Mouse (Mus musculus) heart, embryonic 11.5 days (tissue): ENCODE data around the gene Chrna4. TPM values are rescaled to one million over a fixed set of nuclear protein-coding genes. Genes with fewer than 3 reads are reported as not detected.
A peak's percentile ranks its signal among the peaks of the same experiment; 100 is the strongest.

Experiments used
- ATAC-seq: fragments of 200-750 bp; cut with Nextera tagmentation; replicated peaks from 2 replicates; pipeline ENCODE4 v1.8.0; 2017; ENCODE audit warnings: moderate library complexity; ENCODE audit not compliant: insufficient number of reproducible peaks, low FRiP score, low TSS enrichment
- H3K27ac ChIP-seq: fragments of 300-500 bp; sonication (generic); 2 replicates; pipeline ENCODE4 v1.5.1; 2014; ENCODE audit warnings: mild to moderate bottlenecking, low read depth, low read length
- H3K27me3 ChIP-seq: fragments of 300-500 bp; sonication (generic); 2 replicates; pipeline ENCODE4 v1.6.1; 2014; ENCODE audit warnings: mild to moderate bottlenecking, low read length, mixed read lengths; ENCODE audit not compliant: control insufficient read depth, insufficient read depth
- H3K36me3 ChIP-seq: fragments of 300-500 bp; sonication (generic); 2 replicates; pipeline ENCODE4 v1.6.1; 2014; ENCODE audit warnings: mild to moderate bottlenecking, low read length, moderate library complexity, mixed read lengths; ENCODE audit not compliant: control insufficient read depth, insufficient read depth
- H3K4me1 ChIP-seq: fragments of 300-500 bp; sonication (generic); 2 replicates; pipeline ENCODE4 v1.6.1; 2014; ENCODE audit warnings: low read length; ENCODE audit not compliant: control insufficient read depth, insufficient read depth
- H3K4me2 ChIP-seq: fragments of 300-500 bp; sonication (generic); 2 replicates; pipeline ENCODE4 v1.6.1; 2014; ENCODE audit warnings: mild to moderate bottlenecking, moderate library complexity
- H3K4me3 ChIP-seq: fragments of 300-500 bp; sonication (generic); 2 replicates; pipeline ENCODE4 v1.5.1; 2014; ENCODE audit warnings: low read depth, low read length
- H3K9ac ChIP-seq: fragments of 300-500 bp; sonication (generic); 2 replicates; pipeline ENCODE4 v1.6.1; 2014; ENCODE audit warnings: mild to moderate bottlenecking, low read depth, low read length, moderate library complexity
- H3K9me3 ChIP-seq: fragments of 300-500 bp; sonication (generic); replicated peaks from 2 replicates; pipeline ENCODE4 v1.6.1; 2016; ENCODE audit warnings: low read length; ENCODE audit not compliant: control insufficient read depth
- WGBS: fragments of 180-500 bp; shearing (Covaris S2); extraction: QIAGEN DNeasy Blood & Tissue Kit; methylation state at CpG from one replicate; pipeline ENCODE4 v1.1.7; 2014; ENCODE audit not compliant: insufficient replicate concordance; 5-methylcytosine and 5-hydroxymethylcytosine counted together
- polyA plus RNA-seq: library from polyadenylated mRNA; unstranded; fragments of >200 nt; fragmentation: Nextera tagmentation; extraction: Ambion mirVana; gene quantifications from 2 replicates; pipeline ENCODE4 v1.2.1, GENCODE M21; 2014

The Chrna4 gene
- polyA plus RNA-seq, 1 experiment from 2014 or later = 0.70 TPM

DNA sequence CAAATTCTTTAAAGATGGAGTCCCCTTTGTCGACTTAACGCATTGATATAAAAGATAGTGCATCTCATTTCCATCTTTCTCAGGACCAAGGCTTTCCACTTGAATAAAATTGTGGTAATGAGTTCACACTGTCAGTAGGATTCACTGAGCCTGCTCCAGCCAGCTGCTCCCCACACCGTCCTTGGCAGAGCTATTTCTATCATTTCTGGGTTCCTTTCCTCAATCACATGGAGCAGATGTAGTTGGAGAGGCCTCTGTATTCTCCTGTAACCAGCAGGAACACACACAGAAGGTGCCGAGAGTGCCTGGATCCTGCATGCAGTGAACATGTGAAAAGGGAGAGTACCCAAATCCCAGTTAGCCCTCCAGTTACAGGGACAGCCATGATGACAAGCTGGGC lies 53.0 kb downstream of the Chrna4 start:
- no peaks in the 10 kb centered on the region for H3K36me3 ChIP-seq
- no peak overlapping the region for H3K27ac ChIP-seq
- no peak for ATAC-seq
- H3K4me1 ChIP-seq = peaks cover 11% of the 10 kb centered on the region; the same call in 1 of the 2 replicates
- H3K4me3 ChIP-seq = no peak overlapping the region
- no peaks in the 10 kb centered on the region for H3K9me3 ChIP-seq
- no peak overlapping the region for H3K9ac ChIP-seq
- H3K4me2 ChIP-seq = no peak overlapping the region
- peaks cover 11% of the 10 kb centered on the region for H3K27me3 ChIP-seq
- WGBS = 68% methylated on average over 4 of the region's 4 CpGs

DNA sequence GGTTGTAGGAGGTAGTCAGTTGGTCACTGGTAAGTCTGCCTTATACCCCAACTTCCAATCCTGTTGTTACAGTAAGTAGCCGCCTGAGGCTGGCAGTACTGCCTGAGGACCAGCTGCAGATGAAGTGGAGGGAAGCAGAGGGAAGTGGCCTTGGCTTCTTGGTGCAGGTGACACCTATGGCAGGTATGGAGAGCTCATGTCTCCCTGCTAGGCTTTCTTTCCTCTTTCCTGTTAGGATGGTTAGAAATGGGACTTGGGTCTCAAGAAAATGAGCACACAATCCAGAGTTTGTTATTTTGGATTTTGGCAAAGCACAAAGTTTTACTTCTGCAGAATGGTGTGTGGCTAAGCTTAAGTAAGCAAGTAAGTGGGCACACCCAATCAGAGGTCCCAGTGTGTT lies 54.4 kb downstream of the Chrna4 start:
- 78% methylated on average over 1 of the region's 1 CpGs for WGBS
- Histone ChIP-seq H3K9me3 (no peaks in the 10 kb centered on the region), H3K4me1 (peaks cover 11% of the 10 kb centered on the region; the same call in 1 of the 2 replicates), H3K27ac (no peak overlapping the region), H3K4me3 (no peak overlapping the region), H3K9ac (no peak overlapping the region), H3K36me3 (no peaks in the 10 kb centered on the region), H3K4me2 (no peak overlapping the region), H3K27me3 (0 out of 2 replicates have a peak, but pooled peaks cover under 1% of the 10 kb centered on the region)
- ATAC-seq = no peak

DNA sequence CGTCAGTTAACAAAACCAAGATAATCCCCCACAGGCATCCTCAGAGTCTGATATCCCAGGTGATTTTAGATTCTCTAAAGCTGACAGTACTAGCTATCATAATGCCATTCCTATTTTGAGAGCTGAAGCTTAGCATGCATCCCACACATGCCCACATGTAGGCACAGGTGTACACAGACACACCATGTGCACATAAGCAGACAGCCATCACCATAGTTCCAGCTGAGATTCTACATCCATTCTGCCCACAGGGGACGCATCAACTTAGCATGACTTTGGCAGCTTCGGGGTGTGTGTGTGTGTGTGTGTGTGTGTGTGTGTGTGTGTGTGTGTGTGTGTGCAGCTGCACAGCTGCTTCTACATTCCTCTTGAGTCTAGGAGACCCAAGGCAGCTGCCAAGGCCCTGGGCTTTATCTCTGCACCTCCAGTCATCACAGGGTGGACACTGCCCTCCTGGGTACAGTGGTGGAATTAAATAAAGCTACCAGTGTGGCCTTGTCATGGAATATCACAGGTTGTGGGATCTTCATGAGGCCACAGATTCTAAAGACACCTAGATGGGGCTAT lies 54.9 kb downstream of the Chrna4 start:
- no peak overlapping the region for H3K27ac ChIP-seq
- no peaks in the 10 kb centered on the region for H3K36me3 ChIP-seq
- no peak overlapping the region for H3K4me3 ChIP-seq
- H3K27me3 ChIP-seq = no peaks in the 10 kb centered on the region
- ATAC-seq = no peak
- H3K4me2 ChIP-seq = no peak overlapping the region
- H3K9ac ChIP-seq = no peak overlapping the region
- no peaks in the 10 kb centered on the region for H3K9me3 ChIP-seq
- peaks cover 11% of the 10 kb centered on the region; the same call in 1 of the 2 replicates for H3K4me1 ChIP-seq
- 72% methylated on average over 3 of the region's 3 CpGs for WGBS

DNA sequence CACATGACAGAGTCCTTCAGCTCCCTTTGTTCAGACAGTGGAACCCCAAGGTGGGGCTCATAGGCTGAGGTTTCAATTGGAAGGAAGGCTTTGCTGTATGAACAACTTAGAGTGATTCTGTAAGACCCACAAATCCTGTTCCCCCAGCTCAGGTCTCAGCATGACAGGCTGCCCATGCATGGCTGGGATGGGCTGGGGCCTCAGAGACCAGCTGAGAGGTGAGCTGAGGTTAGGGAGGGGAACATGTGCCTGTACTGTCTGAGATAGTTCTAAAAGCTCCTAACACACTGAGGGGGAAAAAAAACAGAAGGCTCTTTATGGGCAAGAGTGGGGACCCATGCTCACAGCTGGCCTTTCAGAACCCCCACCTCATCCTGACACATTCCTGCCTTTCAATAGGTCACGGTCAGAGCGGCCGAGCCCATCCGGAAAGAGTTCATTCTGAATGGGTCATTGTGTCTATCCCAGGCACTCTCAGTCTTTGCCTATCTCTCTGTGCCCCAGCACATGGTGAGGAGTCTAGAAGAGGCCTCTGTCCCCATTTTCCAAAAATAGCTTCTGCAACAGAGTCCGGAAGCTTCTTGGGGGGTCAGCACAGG lies 55.8 kb downstream of the Chrna4 start:
- no peak overlapping the region for H3K4me3 ChIP-seq
- 46% methylated on average over 5 of the region's 5 CpGs for WGBS
- H3K27ac ChIP-seq = no peak overlapping the region
- peak overlapping the region; percentile 14; the same call in 1 of the 2 replicates for H3K4me2 ChIP-seq
- no peak overlapping the region for H3K9ac ChIP-seq
- no peaks in the 10 kb centered on the region for H3K27me3 ChIP-seq
- no peak for ATAC-seq
- no peaks in the 10 kb centered on the region for H3K9me3 ChIP-seq
- H3K4me1 ChIP-seq = peaks cover 11% of the 10 kb centered on the region; the same call in 1 of the 2 replicates
- H3K36me3 ChIP-seq = no peaks in the 10 kb centered on the region

DNA sequence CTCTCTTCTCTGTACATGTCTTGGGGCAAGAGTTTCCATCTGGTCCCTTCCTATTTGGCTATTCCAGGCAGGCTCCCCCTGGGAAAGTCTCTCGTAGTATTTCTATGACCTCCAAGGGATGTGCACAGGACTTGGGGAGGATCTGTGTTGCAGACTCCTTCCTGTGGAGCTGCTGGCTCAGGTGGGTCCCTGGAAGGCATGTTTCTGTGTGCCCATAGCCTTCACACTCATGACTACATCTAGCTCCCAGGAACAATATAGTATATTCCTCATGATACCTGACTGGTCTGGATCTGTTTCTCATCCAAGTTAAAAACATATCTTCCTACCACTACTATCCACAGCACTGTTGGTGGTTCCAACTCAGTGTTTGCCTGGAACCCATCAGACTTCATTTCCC lies 56.3 kb downstream of the Chrna4 start:
- H3K36me3 ChIP-seq = peaks cover under 1% of the 10 kb centered on the region; the same call in 1 of the 2 replicates
- no peak overlapping the region for H3K27ac ChIP-seq
- H3K4me2 ChIP-seq = no peak overlapping the region
- 77% methylated on average over 1 of the region's 1 CpGs for whole genome bisulfite sequencing
- no peaks in the 10 kb centered on the region for H3K9me3 ChIP-seq
- no peaks in the 10 kb centered on the region for H3K27me3 ChIP-seq
- H3K9ac ChIP-seq = no peak overlapping the region
- H3K4me1 ChIP-seq = peaks cover 11% of the 10 kb centered on the region; the same call in 1 of the 2 replicates
- H3K4me3 ChIP-seq = no peak overlapping the region
- ATAC-seq = no peak

DNA sequence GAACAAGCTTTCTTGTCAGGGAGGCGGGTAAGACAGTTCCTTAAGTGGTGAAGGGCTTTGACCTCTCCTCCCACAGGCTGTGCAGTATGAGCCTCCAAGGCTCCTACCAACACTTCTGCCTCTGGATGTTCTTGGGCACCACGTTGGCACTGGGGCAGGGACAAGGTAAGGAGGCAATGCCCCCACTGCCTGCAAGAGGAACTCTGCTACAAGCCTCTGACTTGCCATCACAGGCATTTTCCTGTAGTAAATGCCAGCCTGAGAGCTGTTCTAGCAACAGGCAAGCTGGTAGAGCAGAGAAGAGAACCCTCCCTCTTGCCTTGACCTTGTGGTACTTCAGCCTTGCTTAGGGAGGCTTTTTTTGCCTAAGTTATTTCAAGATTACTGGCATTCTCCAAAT lies 56.9 kb downstream of the Chrna4 start, which contains the start of gene Col20a1:
TSS of gene Col20a1 (plus strand) at position 87 of the 400 bp plus-strand sequence.
- Histone ChIP-seq H3K4me2 (no peak within 1 kb of the TSS), H3K4me3 (no peak within 1 kb of the TSS), H3K9me3 (no peaks in the 10 kb centered on the region), H3K9ac (no peak within 1 kb of the TSS), H3K27ac (no peak within 1 kb of the TSS), H3K4me1 (peaks cover 11% of the 10 kb centered on the region; the same call in 1 of the 2 replicates), H3K36me3 (peaks cover 4% of the 10 kb centered on the region; the same call in 1 of the 2 replicates), H3K27me3 (no peaks in the 10 kb centered on the region)
- no peak for ATAC-seq
- 56% methylated on average over 2 of the region's 2 CpGs for WGBS

DNA sequence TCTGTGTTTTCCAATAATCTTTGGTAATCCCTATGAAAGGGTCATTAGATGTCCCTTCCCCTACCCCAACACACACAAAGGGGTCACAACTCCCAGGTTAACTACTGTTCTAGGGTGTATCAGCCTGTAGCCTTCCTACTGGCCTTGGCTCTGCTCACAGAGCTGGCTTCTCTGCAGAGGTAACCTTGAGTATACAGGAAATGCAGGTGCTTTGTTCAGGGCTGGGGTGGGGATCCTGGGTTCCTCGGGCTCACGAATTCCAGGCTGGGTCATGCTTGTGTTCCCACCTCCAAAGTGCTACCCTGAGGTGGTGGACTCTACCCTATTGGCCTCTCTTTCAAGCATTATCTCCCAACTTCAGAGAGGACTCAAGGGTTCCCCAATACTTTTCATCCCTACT lies 57.7 kb downstream of the Chrna4 start:
- H3K4me1 ChIP-seq = peaks cover 11% of the 10 kb centered on the region; the same call in 1 of the 2 replicates
- no peaks in the 10 kb centered on the region for H3K27me3 ChIP-seq
- no peak overlapping the region for H3K4me2 ChIP-seq
- H3K4me3 ChIP-seq = no peak overlapping the region
- H3K36me3 ChIP-seq = peaks cover 5% of the 10 kb centered on the region
- no peaks in the 10 kb centered on the region for H3K9me3 ChIP-seq
- 75% methylated on average over 2 of the region's 2 CpGs for WGBS
- no peak overlapping the region for H3K9ac ChIP-seq
- H3K27ac ChIP-seq = no peak overlapping the region
- no peak for ATAC-seq

DNA sequence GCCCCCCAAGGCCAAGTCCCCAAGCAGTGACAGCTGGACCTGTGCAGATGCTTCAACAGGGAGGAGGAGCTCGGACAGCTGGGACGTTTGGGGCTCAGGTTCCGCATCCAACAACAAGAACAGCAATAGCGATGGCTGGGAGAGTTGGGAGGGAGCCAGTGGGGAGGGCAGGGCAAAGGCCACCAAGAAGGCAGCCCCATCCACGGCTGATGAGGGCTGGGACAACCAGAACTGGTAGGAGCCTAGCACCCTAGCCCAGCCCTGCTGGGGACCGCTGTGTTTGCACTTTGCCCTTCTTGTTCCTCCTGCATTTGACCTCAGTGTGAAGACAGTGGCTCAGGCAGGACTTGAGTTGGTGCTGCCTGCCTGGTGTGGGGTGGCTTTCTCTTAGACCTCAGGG lies 62.2 kb downstream of the Chrna4 start:
- Histone ChIP-seq H3K4me1 (no peaks in the 10 kb centered on the region), H3K4me2 (no peak overlapping the region), H3K27ac (no peak overlapping the region), H3K9me3 (no peaks in the 10 kb centered on the region), H3K9ac (no peak overlapping the region), H3K36me3 (peaks cover 40% of the 10 kb centered on the region), H3K27me3 (no peaks in the 10 kb centered on the region), H3K4me3 (no peak overlapping the region)
- 81% methylated on average over 6 of the region's 6 CpGs for WGBS
- ATAC-seq = no peak
